In genomic region chr13:99729145-99729544, GRCm38 (mm10) we compare ENCODE assay signal across 12 mouse cellular contexts.
DNase-seq lines count a peak whose midpoint lies in the region; ATAC-seq lines count a peak whose summit lies in the region.
"Had no signal": no experiment of that assay in that cellular context is flagged by ENCODE, and none has a peak within 500 bp of the region (broad histone marks: within the 10 kb centered on the region; RNA-seq: fewer than 3 reads in every experiment).

No protein-coding gene starts in this region.

- ATAC-seq in hindbrain, embryonic 11.5 days (ENCODE audit: low FRiP score): 0 out of 2 replicates have a peak, but pooled peaks have one; percentile 33
- ATAC-seq in hindbrain, embryonic 12.5 days (ENCODE audit: low FRiP score): no peak; the same call in 1 of the 2 replicates
- ATAC-seq in embryonic facial prominence, embryonic 12.5 days (ENCODE audit: insufficient number of reproducible peaks, insufficient read depth, low FRiP score, low TSS enrichment): no peak
- peak; percentile 92 for ATAC-seq in kidney, embryonic 14.5 days (ENCODE audit: low FRiP score, low TSS enrichment)
- ATAC-seq in neural tube, embryonic 11.5 days (ENCODE audit: insufficient read depth, low FRiP score, low TSS enrichment): no peak
- no peak for ATAC-seq in erythroid progenitor cell, adult 5-6 weeks (replicated peaks; ENCODE audit: low FRiP score, poor library complexity, severe bottlenecking)
- ATAC-seq: activated CD4-positive, CD25-positive, alpha-beta regulatory T cell, adult 4 months; midbrain, embryonic 13.5 days had no signal

- WGBS in hindbrain, embryonic 11.5 days: 41% methylated on average over 5 of the region's 5 CpGs
- 48% methylated on average over 5 of the region's 5 CpGs for WGBS in hindbrain, embryonic 12.5 days
- WGBS in embryonic facial prominence, embryonic 12.5 days: 69% methylated on average over 5 of the region's 5 CpGs
- WGBS in kidney, embryonic 14.5 days: 6% methylated on average over 5 of the region's 5 CpGs
- WGBS in neural tube, embryonic 11.5 days: 25% methylated on average over 5 of the region's 5 CpGs

- no peaks in the 10 kb centered on the region for H3K9me3 ChIP-seq in hindbrain, embryonic 11.5 days (ENCODE audit: control insufficient read depth, low read length)
- no peaks in the 10 kb centered on the region for H3K9me3 ChIP-seq in hindbrain, embryonic 12.5 days (replicated peaks)
- no peaks in the 10 kb centered on the region for H3K9me3 ChIP-seq in embryonic facial prominence, embryonic 12.5 days
- no peaks in the 10 kb centered on the region for H3K9me3 ChIP-seq in kidney, embryonic 14.5 days (ENCODE audit: control insufficient read depth, low read length)
- no peaks in the 10 kb centered on the region for H3K9me3 ChIP-seq in neural tube, embryonic 11.5 days (ENCODE audit: control insufficient read depth, low read length)
- H3K9me3 ChIP-seq: liver, embryonic 13.5 days; midbrain, embryonic 13.5 days had no signal

- no peaks in the 10 kb centered on the region for H3K4me1 ChIP-seq in hindbrain, embryonic 11.5 days (replicated peaks; ENCODE audit: control insufficient read depth, insufficient read depth, low read length)
- H3K4me1 ChIP-seq in hindbrain, embryonic 12.5 days: peaks cover 14% of the 10 kb centered on the region
- H3K4me1 ChIP-seq in embryonic facial prominence, embryonic 12.5 days: peaks cover 10% of the 10 kb centered on the region
- H3K4me1 ChIP-seq in kidney, embryonic 14.5 days (ENCODE audit: control insufficient read depth, insufficient read depth, low read length): peaks cover 11% of the 10 kb centered on the region; the same call in 1 of the 2 replicates
- H3K4me1 ChIP-seq in neural tube, embryonic 11.5 days (ENCODE audit: control insufficient read depth, insufficient read depth, low read length): peaks cover 3% of the 10 kb centered on the region; the same call in 1 of the 2 replicates
- H3K4me1 ChIP-seq: liver, embryonic 13.5 days had no signal

- H3K36me3 ChIP-seq in hindbrain, embryonic 11.5 days (ENCODE audit: control insufficient read depth, insufficient read depth, low read length): no peaks in the 10 kb centered on the region
- H3K36me3 ChIP-seq in hindbrain, embryonic 12.5 days: no peaks in the 10 kb centered on the region
- no peaks in the 10 kb centered on the region for H3K36me3 ChIP-seq in embryonic facial prominence, embryonic 12.5 days
- no peaks in the 10 kb centered on the region for H3K36me3 ChIP-seq in kidney, embryonic 14.5 days (ENCODE audit: control insufficient read depth, insufficient read depth, low read length)
- H3K36me3 ChIP-seq in neural tube, embryonic 11.5 days (ENCODE audit: control insufficient read depth, insufficient read depth, low read length): no peaks in the 10 kb centered on the region
- H3K36me3 ChIP-seq: liver, embryonic 13.5 days; midbrain, embryonic 13.5 days had no signal

- H3K4me3 ChIP-seq in hindbrain, embryonic 11.5 days (ENCODE audit: low read depth, low read length): no peak overlapping the region
- no peak overlapping the region for H3K4me3 ChIP-seq in hindbrain, embryonic 12.5 days
- H3K4me3 ChIP-seq in embryonic facial prominence, embryonic 12.5 days: no peak overlapping the region
- H3K4me3 ChIP-seq in kidney, embryonic 14.5 days (ENCODE audit: low read length): no peak overlapping the region
- no peak overlapping the region for H3K4me3 ChIP-seq in neural tube, embryonic 11.5 days (ENCODE audit: low read depth, low read length)
- H3K4me3 ChIP-seq: liver, embryonic 13.5 days; midbrain, embryonic 13.5 days had no signal

- H3K9ac ChIP-seq in hindbrain, embryonic 11.5 days (ENCODE audit: low read depth, low read length): no peak overlapping the region
- no peak overlapping the region for H3K9ac ChIP-seq in hindbrain, embryonic 12.5 days
- no peak overlapping the region for H3K9ac ChIP-seq in embryonic facial prominence, embryonic 12.5 days
- no peak overlapping the region for H3K9ac ChIP-seq in kidney, embryonic 14.5 days (ENCODE audit: low read depth, low read length)
- no peak overlapping the region for H3K9ac ChIP-seq in neural tube, embryonic 11.5 days (ENCODE audit: low read length)
- H3K9ac ChIP-seq: liver, embryonic 13.5 days; midbrain, embryonic 13.5 days had no signal

- no peak for DNase-seq in hindbrain, embryonic 11.5 days (ENCODE audit: low spot score)
- peak; percentile 23 for DNase-seq in neural tube, embryonic 11.5 days (ENCODE audit: low spot score)
- DNase-seq in right cerebral cortex, postnatal 10 days (ENCODE audit: low spot score in 2 of 2): no peak
- DNase-seq: cerebellum, postnatal 14 days; liver, embryonic 13.5 days; lung, postnatal 14 days had no signal

- H3K4me2 ChIP-seq in hindbrain, embryonic 11.5 days (replicated peaks; ENCODE audit: low read depth, low read length): no peak overlapping the region
- H3K4me2 ChIP-seq in hindbrain, embryonic 12.5 days (replicated peaks): no peak overlapping the region
- no peak overlapping the region for H3K4me2 ChIP-seq in embryonic facial prominence, embryonic 12.5 days (replicated peaks)
- H3K4me2 ChIP-seq in kidney, embryonic 14.5 days (replicated peaks; ENCODE audit: low read depth, low read length): no peak overlapping the region
- H3K4me2 ChIP-seq in neural tube, embryonic 11.5 days (ENCODE audit: low read depth): no peak overlapping the region
- H3K4me2 ChIP-seq: liver, embryonic 13.5 days; midbrain, embryonic 13.5 days had no signal

- no peak overlapping the region for H3K27ac ChIP-seq in hindbrain, embryonic 11.5 days (ENCODE audit: low read depth, low read length)
- H3K27ac ChIP-seq in hindbrain, embryonic 12.5 days: no peak overlapping the region
- 0 out of 2 replicates have a peak overlapping the region, but pooled peaks have one; percentile 3 for H3K27ac ChIP-seq in embryonic facial prominence, embryonic 12.5 days
- no peak overlapping the region; the same call in 1 of the 2 replicates for H3K27ac ChIP-seq in kidney, embryonic 14.5 days (ENCODE audit: low read depth, low read length)
- no peak overlapping the region for H3K27ac ChIP-seq in neural tube, embryonic 11.5 days (ENCODE audit: low read depth, low read length)
- H3K27ac ChIP-seq: liver, embryonic 13.5 days; midbrain, embryonic 13.5 days had no signal

- H3K27me3 ChIP-seq in hindbrain, embryonic 11.5 days (ENCODE audit: control insufficient read depth, insufficient read depth, low read length): no peaks in the 10 kb centered on the region
- H3K27me3 ChIP-seq in hindbrain, embryonic 12.5 days: no peaks in the 10 kb centered on the region
- H3K27me3 ChIP-seq in embryonic facial prominence, embryonic 12.5 days: no peaks in the 10 kb centered on the region
- no peaks in the 10 kb centered on the region for H3K27me3 ChIP-seq in kidney, embryonic 14.5 days (ENCODE audit: control insufficient read depth, insufficient read depth, low read length)
- H3K27me3 ChIP-seq in neural tube, embryonic 11.5 days (ENCODE audit: control insufficient read depth, insufficient read depth, low read length): no peaks in the 10 kb centered on the region
- H3K27me3 ChIP-seq: midbrain, embryonic 13.5 days had no signal

Comparison
In these comparisons a context has a peak if more than half of its experiments do, and no peak if none do; other contexts are left out.
1. ATAC-seq: peak in hindbrain, embryonic 11.5 days (single experiment) and kidney, embryonic 14.5 days (single experiment); none in hindbrain, embryonic 12.5 days (single experiment), embryonic facial prominence, embryonic 12.5 days (single experiment), neural tube, embryonic 11.5 days (single experiment) and erythroid progenitor cell, adult 5-6 weeks (single experiment).